ENCODE assay signal across 26 mouse cellular contexts in the genomic region with DNA sequence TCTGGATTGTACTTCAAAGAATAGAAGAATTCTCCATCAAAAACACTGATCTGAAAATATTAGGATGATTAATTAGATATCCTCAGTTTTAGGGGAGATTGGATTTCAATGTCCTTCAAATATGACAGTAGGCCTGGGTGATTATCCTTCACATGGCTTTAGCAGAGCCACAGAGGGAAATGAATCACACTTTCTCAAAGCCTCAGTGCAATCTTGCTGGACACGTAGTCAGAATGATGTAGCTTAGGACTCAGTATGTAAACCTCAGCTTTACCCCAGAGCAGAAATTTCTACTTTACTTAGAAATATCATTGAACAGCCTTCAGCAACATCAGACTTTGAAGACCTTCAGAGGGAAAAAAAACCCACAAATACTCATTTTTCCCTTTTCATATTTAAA.
"Had no signal": no experiment of that assay in that cellular context is flagged by ENCODE, and none has a peak within 500 bp of the region (broad histone marks: within the 10 kb centered on the region; RNA-seq: fewer than 3 reads in every experiment).

No protein-coding gene starts in this region.

- H3K36me3 ChIP-seq: embryonic facial prominence, embryonic 13.5 days; embryonic facial prominence, embryonic 15.5 days; forebrain, embryonic 10.5 days; forebrain, embryonic 12.5 days; forebrain, embryonic 15.5 days had no signal

- H3K4me2 ChIP-seq: embryonic facial prominence, embryonic 12.5 days; embryonic facial prominence, embryonic 13.5 days; embryonic facial prominence, embryonic 15.5 days; forebrain, embryonic 12.5 days; forebrain, embryonic 13.5 days; forebrain, embryonic 15.5 days had no signal

- H3K27me3 ChIP-seq: embryonic facial prominence, embryonic 12.5 days; embryonic facial prominence, embryonic 13.5 days; embryonic facial prominence, embryonic 15.5 days; forebrain, embryonic 13.5 days; forebrain, embryonic 15.5 days had no signal

- ATAC-seq: forebrain, embryonic 13.5 days; forebrain, embryonic 14.5 days; forebrain, embryonic 15.5 days; forebrain, embryonic 16.5 days; forebrain, postnatal 0 days had no signal

- H3K9me3 ChIP-seq: embryonic facial prominence, embryonic 10.5 days; embryonic facial prominence, embryonic 12.5 days; embryonic facial prominence, embryonic 13.5 days; embryonic facial prominence, embryonic 15.5 days; forebrain, embryonic 10.5 days; forebrain, embryonic 12.5 days; forebrain, embryonic 13.5 days; forebrain, embryonic 15.5 days had no signal

- H3K27ac ChIP-seq: embryonic facial prominence, embryonic 10.5 days; embryonic facial prominence, embryonic 12.5 days; embryonic facial prominence, embryonic 13.5 days; embryonic facial prominence, embryonic 15.5 days; forebrain, embryonic 10.5 days; forebrain, embryonic 12.5 days; forebrain, embryonic 13.5 days; forebrain, embryonic 15.5 days; gastrocnemius, adult 2 months; heart, adult 2 months had no signal

- DNase-seq: cerebellum, adult 9-10 months; cerebellum, adult 9-11 months; cerebellum, postnatal 10 days; cerebellum, postnatal 14 days; cerebellum, postnatal 25 days; cerebellum, postnatal 36 days; embryo, embryonic 11 days; forebrain, postnatal 0 days; gastrocnemius, adult 2 months; gastrocnemius, postnatal 10 days; gastrocnemius, postnatal 14 days; gastrocnemius, postnatal 25 days; gastrocnemius, postnatal 36 days; heart, adult 18-20 months; heart, adult 2 months had no signal

- H3K4me1 ChIP-seq: embryonic facial prominence, embryonic 13.5 days; embryonic facial prominence, embryonic 15.5 days; forebrain, embryonic 12.5 days; forebrain, embryonic 13.5 days; forebrain, embryonic 15.5 days had no signal

- H3K9ac ChIP-seq: embryonic facial prominence, embryonic 12.5 days; embryonic facial prominence, embryonic 13.5 days; embryonic facial prominence, embryonic 15.5 days; forebrain, embryonic 12.5 days; forebrain, embryonic 13.5 days; forebrain, embryonic 15.5 days; forebrain, postnatal 0 days had no signal

- H3K4me3 ChIP-seq: embryonic facial prominence, embryonic 10.5 days; embryonic facial prominence, embryonic 12.5 days; embryonic facial prominence, embryonic 13.5 days; embryonic facial prominence, embryonic 15.5 days; erythroblast, embryonic 14.5 days; forebrain, embryonic 10.5 days; forebrain, embryonic 12.5 days; forebrain, embryonic 13.5 days; forebrain, embryonic 15.5 days; gastrocnemius, adult 2 months; heart, adult 2 months had no signal
